Mouse (Mus musculus): ENCODE measurements at regions not wholly inside any gene's neighbourhood (a gene's known extent, or its start where the extent isn't known, plus 50 kb on each side); places are given as distances from the start of the nearest gene placed in this dataset.

GRCm38 (mm10) chr10:8036293-8036692 is 80.3 kb upstream of the Tab2 start:
- TF ChIP-seq CTCF (IDR thresholded peaks at IDR 0.05; ENCODE audit: low read depth, low read length) (no peak), POLR2A (IDR thresholded peaks at IDR 0.05; ENCODE audit: borderline replicate concordance, low read depth, low read length) (no peak)

All from bone marrow macrophage, adult 2 months (primary cell).